Mouse (Mus musculus) heart, embryonic 14.5 days (tissue): Measurements from ENCODE around the gene Rnf25. TPM values are rescaled to one million over a fixed set of nuclear protein-coding genes. Genes with fewer than 3 reads are reported as not detected.
A peak's percentile ranks its signal among the peaks of the same experiment; 100 is the strongest.

Experiments used
- ATAC-seq: fragments of 200-750 bp; cut with Nextera tagmentation; 2 replicates; pipeline ENCODE4 v1.8.0; 2017; ENCODE audit warnings: low read depth, moderate TSS enrichment; ENCODE audit not compliant: insufficient number of reproducible peaks, insufficient read depth, low FRiP score
- H3K27ac ChIP-seq, 2 experiments: fragments of 200-500 bp in 1 of 2; fragments of 300-500 bp in 1 of 2; sonication (generic) in 1 of 2; replicated peaks in 1 of 2; 2 replicates each; pipeline ENCODE4 v1.5.1; 2012 to 2014; ENCODE audit warnings: low read depth in 2 of 2, low read length in 2 of 2, control low read depth in 1 of 2, mild to moderate bottlenecking in 1 of 2, mixed read lengths in 1 of 2; ENCODE audit not compliant: control insufficient read depth in 1 of 2, insufficient read depth in 1 of 2
- H3K27me3 ChIP-seq: fragments of 300-500 bp; sonication (generic); 2 replicates; pipeline ENCODE4 v1.6.1; 2014; ENCODE audit warnings: mild to moderate bottlenecking, low read length, control low read depth; ENCODE audit not compliant: control insufficient read depth, insufficient read depth
- H3K36me3 ChIP-seq: fragments of 300-500 bp; sonication (generic); 2 replicates; pipeline ENCODE4 v1.6.1; 2014; ENCODE audit warnings: mild to moderate bottlenecking, control low read depth, low read length, mixed read lengths; ENCODE audit not compliant: control insufficient read depth, insufficient read depth
- H3K4me1 ChIP-seq, 2 experiments: fragments of 200-500 bp in 1 of 2; fragments of 300-500 bp in 1 of 2; sonication (generic) in 1 of 2; 2 replicates each; pipeline ENCODE4 v1.6.1; 2012 to 2014; ENCODE audit warnings: low read length in 2 of 2, control low read depth in 1 of 2, mixed read lengths in 1 of 2; ENCODE audit not compliant: control insufficient read depth in 2 of 2, insufficient read depth in 2 of 2
- H3K4me2 ChIP-seq: fragments of 300-500 bp; sonication (generic); 2 replicates; pipeline ENCODE4 v1.6.1; 2014; ENCODE audit warnings: mild to moderate bottlenecking, low read length
- H3K4me3 ChIP-seq, 2 experiments: fragments of 200-500 bp in 1 of 2; fragments of 300-500 bp in 1 of 2; sonication (generic) in 1 of 2; 2 replicates each; pipeline ENCODE4 v1.5.1; 2012 to 2014; ENCODE audit warnings: low read length in 2 of 2, mild to moderate bottlenecking in 2 of 2, control low read depth in 1 of 2, low read depth in 1 of 2, moderate library complexity in 1 of 2; ENCODE audit not compliant: control insufficient read depth in 1 of 2, insufficient read depth in 1 of 2
- H3K9ac ChIP-seq: fragments of 300-500 bp; sonication (generic); 2 replicates; pipeline ENCODE4 v1.6.1; 2014; ENCODE audit warnings: mild to moderate bottlenecking, low read length
- H3K9me3 ChIP-seq: fragments of 300-500 bp; sonication (generic); 2 replicates; pipeline ENCODE4 v1.6.1; 2016; ENCODE audit warnings: low read length, control low read depth; ENCODE audit not compliant: control insufficient read depth
- WGBS: fragments of 180-500 bp; shearing (Covaris S2); extraction: QIAGEN DNeasy Blood & Tissue Kit; methylation state at CpG from one replicate; pipeline ENCODE4 v1.1.7; 2014; 5-methylcytosine and 5-hydroxymethylcytosine counted together
- polyA plus RNA-seq: library from polyadenylated mRNA; unstranded; fragments of >200 nt; fragmentation: Nextera tagmentation; extraction: Ambion mirVana; gene quantifications from 2 replicates; pipeline ENCODE4 v1.2.1, GENCODE M21; 2014

Gene Rnf25
- 5.1 TPM in 2 replicates for polyA plus RNA-seq

DNA sequence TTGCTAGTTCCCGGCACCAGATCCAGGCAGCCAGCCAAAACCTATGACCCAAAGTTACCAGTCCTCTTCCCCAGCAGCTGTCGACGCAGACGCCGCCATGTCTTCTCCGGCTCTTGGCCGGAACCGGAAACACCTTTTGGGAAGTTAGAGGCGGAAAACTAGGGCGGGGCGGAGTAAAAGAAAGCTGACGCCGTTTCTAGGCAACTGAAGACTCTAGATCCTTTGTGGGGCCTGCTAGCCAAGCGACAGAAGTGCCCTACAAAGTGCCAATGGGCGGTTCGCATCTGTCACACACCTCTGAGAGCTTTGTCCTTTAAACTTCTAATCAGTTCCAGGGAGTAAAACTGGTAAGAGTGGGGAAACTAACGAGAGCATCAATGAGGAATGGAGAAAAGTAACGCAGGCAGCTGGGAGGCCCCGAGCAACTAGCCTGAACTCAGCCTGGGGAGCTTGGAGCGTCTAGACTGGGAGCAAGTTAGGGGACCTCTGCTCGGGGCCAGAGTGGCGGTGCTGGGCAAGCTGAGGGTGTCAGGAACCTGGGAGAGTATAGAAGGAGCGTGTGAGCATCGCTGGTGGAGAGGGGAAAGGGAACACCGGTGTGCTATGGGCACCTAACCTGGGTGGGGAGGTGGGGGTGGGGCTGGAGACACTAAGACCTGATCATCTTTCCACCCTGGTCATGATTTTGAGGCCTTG lies at the start of gene Rnf25, which contains the start of gene Stk36:
Gene Rnf25, minus strand, starts transcription at position 131 of the 696 bp plus-strand sequence.
Gene Stk36, plus strand, starts transcription at position 179 of the 696 bp plus-strand sequence.
- H3K4me1 ChIP-seq: peaks cover 0 to 12% of the 10 kb centered on the region in 2 experiments; a peak in 2 of 4 replicates
- peaks cover 27% of the 10 kb centered on the region for H3K36me3 ChIP-seq
- peak within 1 kb of the TSS; percentile 87 for H3K9ac ChIP-seq
- ATAC-seq: peak; percentile 65
- peak within 1 kb of the TSS; percentile 30 to 34; a peak in 3 of 4 replicates for H3K27ac ChIP-seq
- peak within 1 kb of the TSS; percentile 84 for H3K4me2 ChIP-seq
- peak within 1 kb of the TSS; percentile 78 to 86 for H3K4me3 ChIP-seq
- WGBS: 9% methylated on average over 25 of the region's 25 CpGs
- H3K9me3 ChIP-seq: no peaks in the 10 kb centered on the region
- no peaks in the 10 kb centered on the region for H3K27me3 ChIP-seq

DNA sequence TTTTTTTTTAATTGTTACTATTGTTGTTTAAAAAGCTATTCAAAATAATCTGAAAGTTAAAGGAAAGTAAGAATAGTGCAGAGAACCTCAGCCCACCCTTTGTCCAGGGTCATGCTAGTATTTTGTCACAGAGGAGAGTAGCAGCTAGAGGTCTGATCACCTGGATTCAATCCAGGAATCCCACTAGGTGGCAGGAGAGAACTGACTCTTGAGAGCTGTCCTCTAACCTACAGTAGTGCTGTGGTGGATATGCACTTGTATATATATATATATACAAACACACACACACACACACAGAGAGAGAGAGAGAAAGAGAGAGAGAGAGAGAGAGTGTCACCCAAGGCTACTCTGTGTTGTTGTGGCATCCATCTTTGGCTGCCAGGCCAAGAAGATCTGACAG lies 42.7 kb upstream of the Rnf25 start:
- Histone ChIP-seq H3K27ac (no peak overlapping the region), H3K9ac (no peak overlapping the region), H3K9me3 (no peaks in the 10 kb centered on the region), H3K27me3 (no peaks in the 10 kb centered on the region), H3K4me1 (peaks cover 0 to 9% of the 10 kb centered on the region in 2 experiments; a peak in 1 of 4 replicates), H3K4me2 (peak overlapping the region; percentile 2; the same call in 1 of the 2 replicates), H3K4me3 (no peak overlapping the region), H3K36me3 (no peaks in the 10 kb centered on the region)
- ATAC-seq: peak; percentile 43; the same call in 1 of the 2 replicates

DNA sequence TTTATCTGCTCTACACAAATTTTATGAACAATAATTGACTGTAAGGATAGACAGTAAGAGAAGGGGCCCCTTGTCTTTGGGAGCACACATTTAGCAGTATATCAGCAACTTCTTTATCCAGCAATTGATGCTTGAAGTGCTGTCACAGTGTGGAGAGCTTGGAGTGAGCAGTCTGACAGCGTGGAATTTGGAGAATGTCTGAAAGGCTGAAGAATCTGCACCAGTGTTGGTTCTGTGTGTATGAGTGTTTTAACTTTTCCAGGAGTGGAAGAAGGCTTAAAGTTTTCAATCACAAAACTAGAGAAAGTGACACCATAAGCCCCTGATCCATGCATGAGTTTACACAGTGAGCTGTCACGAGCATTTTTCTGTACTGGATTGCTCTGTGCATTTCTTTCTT lies 42.3 kb upstream of the Rnf25 start:
- Histone ChIP-seq H3K4me1 (peaks cover 0 to 9% of the 10 kb centered on the region in 2 experiments; a peak in 1 of 4 replicates), H3K4me2 (peak overlapping the region; percentile 2; the same call in 1 of the 2 replicates), H3K9ac (no peak overlapping the region), H3K27me3 (no peaks in the 10 kb centered on the region), H3K36me3 (no peaks in the 10 kb centered on the region), H3K9me3 (no peaks in the 10 kb centered on the region), H3K4me3 (no peak overlapping the region), H3K27ac (no peak overlapping the region)
- WGBS: 36% methylated on average over 2 of the region's 2 CpGs
- no peak for ATAC-seq

DNA sequence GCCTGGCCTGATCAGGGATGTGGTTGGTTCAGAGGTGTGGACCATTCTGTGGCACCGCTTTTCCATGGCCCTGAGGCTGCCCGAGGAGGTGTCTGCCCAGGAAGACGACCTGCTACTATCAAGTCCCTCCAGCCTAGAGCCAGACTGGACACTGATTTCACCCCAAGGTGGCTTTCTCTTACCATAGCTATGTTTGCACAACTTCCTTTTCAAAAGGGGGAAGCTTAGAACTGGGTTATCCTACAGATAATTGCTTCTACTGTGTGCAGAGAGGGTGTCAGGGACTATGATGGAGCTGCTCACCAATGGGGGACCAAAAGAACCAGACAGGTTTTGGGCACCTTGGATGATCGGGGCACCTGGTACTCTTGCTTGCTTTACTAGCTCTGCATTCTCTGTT lies 31.5 kb upstream of the Rnf25 start:
- no peak overlapping the region for H3K4me2 ChIP-seq
- WGBS: 76% methylated on average over 4 of the region's 4 CpGs
- H3K27ac ChIP-seq: no peak overlapping the region
- H3K9ac ChIP-seq: no peak overlapping the region
- no peak for ATAC-seq
- no peak overlapping the region for H3K4me3 ChIP-seq
- H3K9me3 ChIP-seq: no peaks in the 10 kb centered on the region
- H3K36me3 ChIP-seq: no peaks in the 10 kb centered on the region
- H3K27me3 ChIP-seq: no peaks in the 10 kb centered on the region
- no peaks in the 10 kb centered on the region for H3K4me1 ChIP-seq

DNA sequence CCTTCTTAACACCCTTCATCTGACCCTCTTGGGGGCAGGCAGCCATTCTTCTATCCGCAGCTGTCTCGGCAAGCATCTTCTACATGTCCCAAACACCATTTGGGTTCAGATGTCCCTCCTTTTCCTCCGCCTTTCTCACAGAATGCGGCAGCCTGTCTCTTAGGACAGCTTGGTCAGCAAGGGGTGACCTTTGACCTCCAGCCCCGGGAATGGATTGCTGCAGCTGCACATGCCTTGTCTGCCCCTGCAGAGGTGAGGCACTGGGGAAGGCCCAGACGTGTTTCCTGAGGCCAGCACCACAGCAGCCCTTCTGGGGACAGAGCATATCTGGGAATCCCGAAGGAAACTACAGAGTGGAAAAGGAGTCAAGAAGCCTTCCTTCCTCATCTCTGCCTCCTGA lies 26.8 kb upstream of the Rnf25 start:
- no peaks in the 10 kb centered on the region for H3K36me3 ChIP-seq
- WGBS: 58% methylated on average over 7 of the region's 7 CpGs
- no peak overlapping the region for H3K9ac ChIP-seq
- H3K4me1 ChIP-seq: peaks cover 0 to 2% of the 10 kb centered on the region in 2 experiments; a peak in 1 of 4 replicates
- ATAC-seq: no peak
- no peaks in the 10 kb centered on the region for H3K9me3 ChIP-seq
- H3K27me3 ChIP-seq: no peaks in the 10 kb centered on the region
- H3K4me2 ChIP-seq: no peak overlapping the region
- H3K27ac ChIP-seq: no peak overlapping the region
- no peak overlapping the region for H3K4me3 ChIP-seq

DNA sequence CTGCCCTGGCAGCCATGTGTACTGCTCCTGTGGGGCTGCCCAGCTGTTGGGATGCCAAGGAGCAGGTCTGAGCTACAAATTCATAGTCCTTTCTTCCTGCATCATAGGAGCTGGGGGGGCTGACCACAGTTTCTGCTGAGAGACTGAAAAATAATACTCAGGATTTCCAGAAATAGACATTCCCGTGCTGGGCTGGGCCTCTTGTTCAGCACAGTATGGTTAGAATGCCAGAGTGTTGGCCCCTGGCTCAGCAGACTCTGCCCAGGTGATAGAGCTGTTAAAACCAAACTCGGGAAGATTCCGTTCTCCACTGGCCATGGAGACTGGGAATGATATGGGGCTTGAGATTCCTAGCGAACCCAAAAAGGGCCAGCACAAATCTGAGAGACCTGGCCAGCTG lies 24.9 kb upstream of the Rnf25 start:
- Histone ChIP-seq H3K4me3 (no peak overlapping the region), H3K4me2 (no peak overlapping the region), H3K27me3 (no peaks in the 10 kb centered on the region), H3K9ac (no peak overlapping the region), H3K4me1 (peaks cover 0 to 2% of the 10 kb centered on the region in 2 experiments; a peak in 1 of 4 replicates), H3K27ac (no peak overlapping the region), H3K36me3 (no peaks in the 10 kb centered on the region), H3K9me3 (no peaks in the 10 kb centered on the region)
- 56% methylated on average over 4 of the region's 4 CpGs for WGBS
- no peak for ATAC-seq

DNA sequence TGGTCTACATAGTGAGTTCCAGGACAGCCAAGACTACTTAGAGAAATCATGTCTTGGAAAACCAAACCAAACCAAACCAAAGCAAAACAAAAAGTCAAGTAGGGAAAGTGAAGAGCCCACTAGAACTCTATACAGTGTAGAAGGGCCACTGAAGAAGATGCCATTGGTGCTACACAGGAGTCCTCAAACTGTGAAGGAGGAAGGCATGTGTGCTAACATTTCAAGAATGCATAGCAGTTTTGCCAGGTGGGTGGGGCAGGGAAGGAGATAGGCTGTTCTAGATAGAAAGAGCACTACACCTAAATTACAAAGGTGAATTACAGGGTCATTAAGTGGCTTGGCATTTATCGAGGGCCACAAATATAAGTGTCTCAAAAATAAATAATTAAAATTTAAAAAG lies 23.0 kb upstream of the Rnf25 start:
- ATAC-seq: no peak
- WGBS: 95% methylated on average over 1 of the region's 1 CpGs
- H3K9me3 ChIP-seq: no peaks in the 10 kb centered on the region
- H3K4me3 ChIP-seq: no peak overlapping the region
- no peak overlapping the region for H3K9ac ChIP-seq
- H3K4me2 ChIP-seq: no peak overlapping the region
- no peak overlapping the region for H3K27ac ChIP-seq
- H3K4me1 ChIP-seq: peaks cover 0 to 2% of the 10 kb centered on the region in 2 experiments; a peak in 1 of 4 replicates
- H3K36me3 ChIP-seq: no peaks in the 10 kb centered on the region
- H3K27me3 ChIP-seq: no peaks in the 10 kb centered on the region
